Mouse (Mus musculus): ENCODE data around the gene Trub1.

DNA sequence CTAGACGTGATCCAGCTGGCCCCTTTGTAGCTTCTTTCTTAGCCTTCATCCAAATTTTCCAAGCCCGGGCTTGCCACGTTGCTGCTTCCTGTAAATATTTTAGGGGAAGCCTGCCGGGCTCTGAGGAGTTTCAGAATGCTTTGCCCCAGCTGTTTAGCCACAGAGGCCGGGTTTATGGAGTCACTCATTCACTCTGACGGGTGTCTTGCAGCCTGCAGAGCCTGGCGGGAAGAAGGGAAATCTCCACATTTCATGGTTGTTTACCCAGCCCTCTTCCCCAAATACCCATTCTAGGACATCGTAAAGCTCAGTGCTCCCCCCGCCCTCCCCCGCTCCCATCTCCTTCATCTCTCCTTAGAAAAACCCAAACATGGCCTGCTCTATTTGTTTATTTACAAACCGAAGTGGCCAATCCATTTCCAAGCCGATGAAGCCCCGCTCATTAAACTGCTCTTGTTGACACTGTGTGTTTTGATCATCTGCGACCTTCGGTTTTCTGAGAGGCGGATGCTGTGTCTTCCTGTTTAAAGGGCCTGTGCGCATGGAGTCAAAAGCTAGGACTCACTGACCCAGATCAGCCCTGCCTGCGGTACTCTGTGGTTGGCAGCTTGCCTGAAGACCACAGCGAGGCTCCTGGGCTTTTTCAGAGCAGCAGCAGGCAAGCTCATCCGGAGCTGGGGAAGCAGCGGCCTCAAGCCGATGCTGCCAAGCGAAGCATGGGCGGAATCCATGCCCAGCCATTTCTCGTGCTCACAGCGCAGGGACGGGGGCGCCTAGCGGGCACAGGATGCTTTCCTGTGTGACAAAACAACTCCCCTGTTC, 41.1 kb upstream of the Trub1 start:
- 0 out of 2 replicates have a peak, but pooled peaks have one; percentile 26 for TF ChIP-seq POLR2A (IDR thresholded peaks at IDR 0.05; ENCODE audit: control insufficient read depth, extremely low read depth, insufficient read depth, low read length, poor library complexity)
- TF ChIP-seq CTCF (IDR thresholded peaks at IDR 0.05; ENCODE audit: borderline replicate concordance, control insufficient read depth, extremely low read depth, insufficient read depth, low read length, poor library complexity): 0 out of 2 replicates have a peak, but pooled peaks have one; percentile 25
